Mouse (Mus musculus): ENCODE measurements around the gene Ntn1. TPM values are rescaled to one million over a fixed set of nuclear protein-coding genes. Genes with fewer than 3 reads are reported as not detected.
A peak's percentile ranks its signal among the peaks of the same experiment; 100 is the strongest.

Gene Ntn1
- polyA plus RNA-seq, 1 experiment from 2014 or later: 24.8 TPM

GRCm38 (mm10) chr11:68378946-68379764, 21.5 kb downstream of the Ntn1 start:
- Histone ChIP-seq H3K4me1 (replicated peaks) (peaks cover 18% of the 10 kb centered on the region), H3K4me3 (no peak overlapping the region), H3K4me2 (0 out of 2 replicates have a peak overlapping the region, but pooled peaks have one; percentile 8), H3K27ac (replicated peaks) (no peak overlapping the region), H3K9ac (no peak overlapping the region), H3K9me3 (no peaks in the 10 kb centered on the region), H3K27me3 (peaks cover 36% of the 10 kb centered on the region), H3K36me3 (no peaks in the 10 kb centered on the region)
- 11% methylated on average over 16 of the region's 16 CpGs for WGBS
- no peak for ATAC-seq (ENCODE audit: low FRiP score, low read depth)

GRCm38 (mm10) chr11:68378419-68378818, 22.2 kb downstream of the Ntn1 start:
- no peak for ATAC-seq (ENCODE audit: low FRiP score, low read depth)
- WGBS: 10% methylated on average over 5 of the region's 5 CpGs
- Histone ChIP-seq H3K27ac (replicated peaks) (no peak overlapping the region), H3K4me1 (replicated peaks) (peaks cover 18% of the 10 kb centered on the region), H3K4me2 (no peak overlapping the region; the same call in 1 of the 2 replicates), H3K4me3 (no peak overlapping the region), H3K9me3 (no peaks in the 10 kb centered on the region), H3K9ac (no peak overlapping the region), H3K36me3 (no peaks in the 10 kb centered on the region), H3K27me3 (peaks cover 33% of the 10 kb centered on the region)

DNA sequence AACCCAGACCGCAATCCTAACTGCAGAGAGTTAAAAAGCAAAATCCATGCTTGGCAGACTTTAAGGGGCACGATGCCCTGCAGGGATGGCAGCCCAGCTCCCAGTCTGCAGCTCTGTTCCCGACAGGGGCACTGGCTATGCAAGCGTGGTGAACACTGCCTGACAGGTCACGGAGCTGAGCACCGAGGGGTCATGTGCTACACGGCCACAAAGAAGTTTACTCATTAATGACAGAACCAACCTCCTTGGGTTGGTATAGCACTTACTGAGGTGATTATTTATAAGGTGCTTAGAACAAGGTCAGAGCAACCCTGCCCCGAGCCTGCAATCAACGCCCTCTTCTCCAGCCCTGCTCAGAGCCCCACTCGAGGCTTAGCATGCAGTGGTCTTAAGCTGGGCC, 27.5 kb downstream of the Ntn1 start:
- no peak overlapping the region for H3K9ac ChIP-seq
- H3K36me3 ChIP-seq: no peaks in the 10 kb centered on the region
- no peak overlapping the region for H3K4me3 ChIP-seq
- no peaks in the 10 kb centered on the region for H3K9me3 ChIP-seq
- 64% methylated on average over 10 of the region's 10 CpGs for WGBS
- H3K4me1 ChIP-seq (replicated peaks): peaks cover 6% of the 10 kb centered on the region
- ATAC-seq (ENCODE audit: low FRiP score, low read depth): no peak
- 0 out of 2 replicates have a peak, but pooled peaks cover 12% of the 10 kb centered on the region for H3K27me3 ChIP-seq
- H3K4me2 ChIP-seq: no peak overlapping the region
- no peak overlapping the region for H3K27ac ChIP-seq (replicated peaks)

- 58% methylated on average over 11 of the region's 11 CpGs for WGBS
- Histone ChIP-seq H3K27me3 (0 out of 2 replicates have a peak, but pooled peaks cover 10% of the 10 kb centered on the region), H3K9me3 (no peaks in the 10 kb centered on the region), H3K4me1 (replicated peaks) (peaks cover 6% of the 10 kb centered on the region), H3K27ac (replicated peaks) (no peak overlapping the region), H3K36me3 (no peaks in the 10 kb centered on the region), H3K4me2 (no peak overlapping the region), H3K9ac (no peak overlapping the region), H3K4me3 (no peak overlapping the region)
- ATAC-seq (ENCODE audit: low FRiP score, low read depth): no peak
Observed at GRCm38 (mm10) chr11:68371609-68372008, 29.0 kb downstream of the Ntn1 start.

- H3K27me3 ChIP-seq: no peaks in the 10 kb centered on the region
- no peak overlapping the region for H3K9ac ChIP-seq
- ATAC-seq (ENCODE audit: low FRiP score, low read depth): no peak
- H3K4me3 ChIP-seq: no peak overlapping the region
- no peaks in the 10 kb centered on the region for H3K9me3 ChIP-seq
- H3K4me1 ChIP-seq (replicated peaks): peaks cover 11% of the 10 kb centered on the region; the same call in 1 of the 2 replicates
- no peak overlapping the region for H3K27ac ChIP-seq (replicated peaks)
- H3K4me2 ChIP-seq: no peak overlapping the region
- no peaks in the 10 kb centered on the region for H3K36me3 ChIP-seq
- WGBS: 73% methylated on average over 8 of the region's 8 CpGs
Observed at GRCm38 (mm10) chr11:68356901-68357300, 43.7 kb downstream of the Ntn1 start.

- Histone ChIP-seq H3K4me3 (no peak overlapping the region), H3K27me3 (no peaks in the 10 kb centered on the region), H3K4me1 (replicated peaks) (peaks cover 11% of the 10 kb centered on the region; the same call in 1 of the 2 replicates), H3K4me2 (no peak overlapping the region), H3K36me3 (no peaks in the 10 kb centered on the region), H3K27ac (replicated peaks) (no peak overlapping the region), H3K9me3 (no peaks in the 10 kb centered on the region), H3K9ac (no peak overlapping the region)
- 52% methylated on average over 8 of the region's 8 CpGs for WGBS
- no peak for ATAC-seq (ENCODE audit: low FRiP score, low read depth)
Observed at GRCm38 (mm10) chr11:68355561-68355960, 45.1 kb downstream of the Ntn1 start.

DNA sequence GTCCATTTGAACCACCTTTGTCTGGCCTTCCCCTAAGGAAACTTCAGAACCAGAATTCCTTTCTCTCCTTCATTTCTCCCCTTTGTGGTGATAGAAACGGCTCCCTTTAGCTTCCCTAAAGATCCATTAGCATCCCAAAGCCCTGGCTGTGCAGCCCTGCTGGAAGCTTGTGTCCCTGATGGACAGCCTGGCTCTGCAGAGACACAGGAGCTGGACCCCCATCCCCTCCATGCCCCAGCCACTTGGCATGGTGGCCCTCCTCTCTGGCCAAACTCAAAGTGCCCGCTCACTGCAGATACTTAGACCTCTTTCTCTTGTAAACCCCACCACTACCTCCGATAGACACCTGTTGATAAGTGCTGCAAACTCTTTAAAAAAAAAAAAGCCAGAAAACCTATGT, 45.8 kb downstream of the Ntn1 start:
- H3K9ac ChIP-seq: no peak overlapping the region
- WGBS: 55% methylated on average over 3 of the region's 3 CpGs
- no peak overlapping the region for H3K4me2 ChIP-seq
- ATAC-seq (ENCODE audit: low FRiP score, low read depth): no peak
- H3K9me3 ChIP-seq: no peaks in the 10 kb centered on the region
- H3K4me3 ChIP-seq: no peak overlapping the region
- H3K27ac ChIP-seq (replicated peaks): no peak overlapping the region
- H3K27me3 ChIP-seq: no peaks in the 10 kb centered on the region
- peaks cover 11% of the 10 kb centered on the region; the same call in 1 of the 2 replicates for H3K4me1 ChIP-seq (replicated peaks)
- H3K36me3 ChIP-seq: no peaks in the 10 kb centered on the region

GRCm38 (mm10) chr11:68352236-68352635, 48.4 kb downstream of the Ntn1 start:
- H3K9me3 ChIP-seq: no peaks in the 10 kb centered on the region
- peaks cover 11% of the 10 kb centered on the region; the same call in 1 of the 2 replicates for H3K4me1 ChIP-seq (replicated peaks)
- no peak overlapping the region for H3K4me3 ChIP-seq
- ATAC-seq (ENCODE audit: low FRiP score, low read depth): no peak
- no peaks in the 10 kb centered on the region for H3K27me3 ChIP-seq
- H3K9ac ChIP-seq: no peak overlapping the region
- WGBS: 58% methylated on average over 6 of the region's 6 CpGs
- no peaks in the 10 kb centered on the region for H3K36me3 ChIP-seq
- H3K27ac ChIP-seq (replicated peaks): no peak overlapping the region
- no peak overlapping the region for H3K4me2 ChIP-seq

DNA sequence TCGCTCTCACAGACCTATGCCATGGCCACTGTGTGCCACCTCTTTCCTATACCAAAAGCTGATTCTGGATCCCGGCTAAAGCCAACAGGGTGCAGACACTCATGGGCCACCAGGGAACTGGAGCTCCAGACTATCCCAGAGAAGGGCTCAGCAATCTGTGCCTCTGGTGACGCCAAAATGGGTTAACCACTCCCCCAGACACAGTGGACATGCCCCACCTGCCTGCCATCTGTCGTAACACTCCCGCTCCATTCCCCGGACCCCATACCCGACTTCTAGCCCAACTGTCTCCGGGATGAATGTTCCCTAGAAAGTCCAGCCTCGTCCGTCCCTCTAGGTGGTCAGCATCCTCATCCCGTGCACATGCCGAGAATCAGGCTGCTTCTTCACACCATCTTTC, 51.8 kb downstream of the Ntn1 start:
- 84% methylated on average over 12 of the region's 12 CpGs for WGBS
- Histone ChIP-seq H3K4me1 (replicated peaks) (no peaks in the 10 kb centered on the region), H3K9me3 (no peaks in the 10 kb centered on the region), H3K27ac (replicated peaks) (no peak overlapping the region), H3K27me3 (no peaks in the 10 kb centered on the region), H3K36me3 (no peaks in the 10 kb centered on the region), H3K9ac (no peak overlapping the region), H3K4me3 (no peak overlapping the region), H3K4me2 (no peak overlapping the region)
- ATAC-seq (ENCODE audit: low FRiP score, low read depth): no peak

DNA sequence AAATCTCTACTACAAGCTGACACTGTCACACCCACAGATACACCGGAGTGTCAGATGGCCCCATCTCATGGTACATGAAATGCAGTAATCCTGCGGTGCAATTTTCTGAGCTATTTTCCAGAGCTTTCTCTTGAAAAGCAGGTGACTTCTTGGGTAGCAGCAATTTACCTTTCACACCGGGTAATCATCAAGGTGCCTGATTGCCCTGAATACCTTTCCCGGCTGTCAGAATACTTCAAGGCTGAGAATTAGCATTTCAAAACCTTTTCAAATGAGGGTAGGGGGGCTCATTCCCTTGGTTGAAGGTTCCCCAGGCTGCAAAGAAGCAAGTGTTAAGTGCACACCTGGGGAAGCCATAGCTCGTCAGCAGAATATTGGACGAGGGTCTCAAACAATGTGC, 52.5 kb downstream of the Ntn1 start:
- Histone ChIP-seq H3K9ac (no peak overlapping the region), H3K4me3 (no peak overlapping the region), H3K4me2 (no peak overlapping the region), H3K36me3 (no peaks in the 10 kb centered on the region), H3K27ac (replicated peaks) (no peak overlapping the region), H3K9me3 (no peaks in the 10 kb centered on the region), H3K4me1 (replicated peaks) (no peaks in the 10 kb centered on the region), H3K27me3 (no peaks in the 10 kb centered on the region)
- 57% methylated on average over 6 of the region's 6 CpGs for whole genome bisulfite sequencing
- no peak for ATAC-seq (ENCODE audit: low FRiP score, low read depth)

DNA sequence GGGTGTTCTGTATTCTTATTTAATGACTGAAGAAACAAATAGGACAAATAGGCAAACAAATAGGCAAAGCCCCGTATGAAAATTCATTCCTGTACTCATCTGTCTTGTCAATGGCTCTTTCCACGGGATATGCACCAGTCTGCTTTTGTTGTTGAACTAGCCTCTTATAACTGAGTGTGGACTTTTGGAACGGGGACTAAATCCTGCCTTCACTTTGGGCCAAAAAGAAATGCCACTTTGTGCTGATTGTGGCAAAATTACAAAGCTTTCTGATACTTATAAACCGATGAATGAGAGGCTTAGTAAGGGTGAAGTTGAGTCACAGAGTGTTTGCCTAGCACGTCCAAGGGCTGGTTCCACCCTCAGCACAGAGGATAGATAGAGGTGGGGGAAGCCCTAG, 53.1 kb downstream of the Ntn1 start:
- no peaks in the 10 kb centered on the region for H3K36me3 ChIP-seq
- WGBS: 81% methylated on average over 5 of the region's 5 CpGs

GRCm38 (mm10) chr11:68346099-68346498, 54.5 kb downstream of the Ntn1 start:
- no peaks in the 10 kb centered on the region for H3K27me3 ChIP-seq
- no peak overlapping the region for H3K4me2 ChIP-seq
- WGBS: 93% methylated on average over 5 of the region's 5 CpGs
- ATAC-seq (ENCODE audit: low FRiP score, low read depth): no peak
- no peak overlapping the region for H3K9ac ChIP-seq
- H3K27ac ChIP-seq (replicated peaks): no peak overlapping the region
- no peak overlapping the region for H3K4me3 ChIP-seq
- H3K9me3 ChIP-seq: no peaks in the 10 kb centered on the region
- no peaks in the 10 kb centered on the region for H3K36me3 ChIP-seq
- H3K4me1 ChIP-seq (replicated peaks): peaks cover 10% of the 10 kb centered on the region

More for the DNA sequence above, 53.1 kb downstream of the Ntn1 start:
- Histone ChIP-seq H3K9me3 (no peaks in the 10 kb centered on the region), H3K27me3 (no peaks in the 10 kb centered on the region), H3K4me3 (no peak overlapping the region), H3K27ac (replicated peaks) (no peak overlapping the region), H3K9ac (no peak overlapping the region), H3K4me2 (no peak overlapping the region), H3K4me1 (replicated peaks) (no peaks in the 10 kb centered on the region)
- ATAC-seq (ENCODE audit: low FRiP score, low read depth): no peak
